Mouse (Mus musculus) gastrocnemius, adult 2 months (tissue): ENCODE measurements at regions not wholly inside any gene's neighbourhood (a gene's known extent, or its start where the extent isn't known, plus 50 kb on each side); places are given as distances from the start of the nearest gene placed in this dataset.

ENCODE experiments used
- DNase-seq: peaks from one replicate; pipeline ENCODE4 v3.0.0; 2022
- H3K27ac ChIP-seq: fragments of 200-600 bp; 2 replicates; pipeline ENCODE4 v1.8.1; 2022; ENCODE audit warnings: mild to moderate bottlenecking
- H3K4me3 ChIP-seq: fragments of 200-600 bp; 2 replicates; pipeline ENCODE4 v1.8.1; 2022; ENCODE audit warnings: mild to moderate bottlenecking, moderate library complexity
- CTCF ChIP-seq: fragments of 200-600 bp; IDR thresholded peaks from 2 replicates; pipeline ENCODE4 v1.8.1; 2022; ENCODE audit warnings: antibody characterized with exemption, mild to moderate bottlenecking, moderate library complexity
- intact Hi-C: fragments of 180-260 bp; cut with DNase I; formaldehyde crosslinking; loops from one replicate; pipeline ENCODE4 v1.15.1; 2025

DNA sequence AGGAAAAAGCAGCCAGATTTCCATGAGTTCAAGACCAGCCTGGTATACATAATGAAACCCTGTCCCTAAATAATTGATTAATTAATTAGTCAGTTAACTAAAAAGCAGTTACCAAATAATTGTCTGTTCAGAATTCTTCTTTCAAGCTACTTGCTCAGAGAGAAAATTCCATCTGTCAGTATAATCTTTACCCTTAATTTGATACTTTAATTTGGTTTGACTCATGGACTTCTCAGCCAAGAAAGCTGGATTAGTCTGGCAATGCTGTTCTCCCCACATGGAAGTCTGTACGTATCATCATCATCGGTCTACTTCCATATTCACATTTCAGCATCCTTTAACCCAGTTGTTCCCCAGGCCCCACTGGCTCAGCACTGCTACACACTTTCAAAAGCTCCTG, 461.0 kb upstream of the Sphkap start:
- intact Hi-C loops, result no loop called here
- DNase-seq, result no peak
- H3K4me3 ChIP-seq, result no peak overlapping the region
- H3K27ac ChIP-seq, result no peak overlapping the region
- TF ChIP-seq CTCF, result no peak

DNA sequence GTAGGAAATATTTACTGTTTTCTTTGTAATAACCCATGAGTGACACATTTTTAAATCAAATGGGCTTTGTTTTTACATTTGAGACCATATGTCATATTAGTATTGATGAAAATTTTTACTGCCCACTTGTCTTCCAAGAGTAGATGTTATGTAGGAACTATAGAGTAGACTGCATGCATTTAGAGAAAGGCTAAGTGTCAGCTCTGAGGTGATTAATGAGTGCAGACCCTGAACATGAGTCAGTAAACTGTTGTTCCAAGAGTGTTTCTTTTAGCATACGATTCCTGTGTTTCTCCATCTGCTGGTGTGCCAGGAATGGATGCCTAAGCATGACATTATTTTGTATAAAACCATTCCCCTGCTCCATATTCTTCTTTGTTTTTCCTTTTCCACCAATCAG, 454.5 kb upstream of the Sphkap start:
- Histone ChIP-seq H3K4me3 (no peak overlapping the region), H3K27ac (no peak overlapping the region)
- no peak for DNase-seq
- intact Hi-C loops, result no loop called here
- TF ChIP-seq CTCF, result no peak

DNA sequence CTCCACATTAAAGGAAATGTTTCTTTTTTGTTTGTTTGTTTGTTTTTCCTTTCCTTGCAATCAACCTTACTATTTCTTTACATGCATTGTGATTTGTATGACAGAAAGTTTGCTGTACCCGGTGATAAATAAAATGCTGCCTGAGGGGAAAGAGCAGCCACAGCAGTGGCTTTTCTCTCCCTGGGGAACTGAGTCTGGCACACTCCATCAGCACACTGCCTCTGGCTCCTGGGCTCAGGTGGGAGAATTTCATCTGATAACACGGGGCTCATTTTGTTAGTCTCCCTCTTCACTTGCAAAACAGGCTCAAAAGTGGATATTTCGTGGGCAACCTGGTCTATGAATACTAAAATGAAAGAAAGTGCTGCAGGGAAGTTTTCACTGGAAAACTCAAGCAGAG, 454.1 kb upstream of the Sphkap start:
- intact Hi-C loops, result no loop called here
- DNase-seq, result no peak
- Histone ChIP-seq H3K27ac (no peak overlapping the region), H3K4me3 (no peak overlapping the region)
- no peak for TF ChIP-seq CTCF

DNA sequence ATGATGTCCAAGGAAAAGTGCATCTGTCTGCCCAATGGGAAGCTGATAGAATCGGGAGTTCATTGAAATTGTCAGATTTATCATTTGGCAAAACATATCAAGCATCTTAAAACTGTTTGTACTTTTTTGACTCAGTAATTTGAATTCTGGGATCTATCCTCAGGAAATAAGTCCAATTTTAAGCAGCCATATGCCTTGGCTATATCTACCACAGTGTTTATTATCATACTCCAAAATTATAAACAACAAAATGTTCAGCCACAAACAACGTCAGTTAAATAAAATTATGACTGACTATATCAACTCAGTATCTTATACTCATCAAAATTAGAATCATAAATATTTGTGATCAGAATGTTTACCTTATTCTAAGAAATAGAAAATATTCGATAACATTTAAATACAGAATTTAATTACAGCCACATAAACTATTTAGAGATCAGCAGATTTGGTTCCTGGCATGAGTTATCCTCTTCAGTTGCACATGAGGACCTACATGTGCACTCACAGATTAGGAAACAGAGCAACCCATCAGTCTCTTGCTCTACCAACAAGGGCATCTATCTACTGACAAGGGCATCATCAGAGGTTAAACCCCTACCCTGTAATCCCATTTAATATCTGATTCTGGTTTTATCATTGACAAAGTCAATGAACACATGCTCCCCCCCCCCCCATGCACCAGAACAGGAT, 451.9 kb upstream of the Sphkap start:
- Histone ChIP-seq H3K4me3 (no peak overlapping the region), H3K27ac (no peak overlapping the region)
- intact Hi-C loops, result no loop called here
- TF ChIP-seq CTCF, result no peak
- DNase-seq, result no peak

DNA sequence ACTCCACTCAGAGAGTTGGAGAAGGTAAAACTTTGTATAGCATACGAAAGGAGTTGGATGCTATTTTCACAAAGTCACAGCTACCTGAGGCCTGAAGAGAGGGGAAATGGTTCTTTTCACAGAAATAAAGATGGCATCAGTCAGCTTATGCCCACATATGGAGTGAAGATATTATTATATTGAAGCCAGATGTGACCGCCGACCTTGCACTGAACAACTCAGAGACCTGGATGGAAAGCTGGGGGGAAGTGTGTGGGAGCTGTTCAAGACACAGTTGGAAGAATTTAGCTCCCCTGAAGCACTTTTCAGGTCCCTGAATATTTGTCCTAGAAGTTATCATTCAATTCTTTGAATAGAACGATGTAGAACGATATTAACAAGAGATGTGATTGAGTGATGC, 446.0 kb upstream of the Sphkap start:
- no peak for DNase-seq
- Histone ChIP-seq H3K27ac (no peak overlapping the region), H3K4me3 (no peak overlapping the region)
- TF ChIP-seq CTCF, result no peak
- intact Hi-C loops, result no loop called here

DNA sequence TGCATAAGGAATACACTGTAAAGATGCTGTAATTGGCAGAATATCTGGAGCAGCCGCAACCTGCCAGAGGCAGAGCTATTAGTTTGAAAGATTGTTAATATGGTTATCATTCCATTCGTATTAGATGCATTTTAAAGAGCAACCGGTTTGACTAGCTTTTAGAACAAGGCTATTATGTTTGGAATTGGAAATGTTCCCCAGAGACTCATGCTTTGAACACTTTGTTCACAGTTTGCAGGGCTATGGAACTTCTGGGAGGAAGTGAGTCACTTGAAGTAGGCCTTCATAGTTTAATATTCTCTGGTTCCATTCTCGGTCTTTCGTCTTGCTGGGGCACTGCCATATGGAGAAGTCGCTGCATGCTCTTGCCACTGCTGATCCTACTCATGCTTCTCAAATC, 443.1 kb upstream of the Sphkap start:
- intact Hi-C loops, result no loop called here
- DNase-seq, result peak; percentile 22
- Histone ChIP-seq H3K4me3 (no peak overlapping the region), H3K27ac (0 out of 2 replicates have a peak overlapping the region, but pooled peaks have one; percentile 12)
- TF ChIP-seq CTCF, result no peak

DNA sequence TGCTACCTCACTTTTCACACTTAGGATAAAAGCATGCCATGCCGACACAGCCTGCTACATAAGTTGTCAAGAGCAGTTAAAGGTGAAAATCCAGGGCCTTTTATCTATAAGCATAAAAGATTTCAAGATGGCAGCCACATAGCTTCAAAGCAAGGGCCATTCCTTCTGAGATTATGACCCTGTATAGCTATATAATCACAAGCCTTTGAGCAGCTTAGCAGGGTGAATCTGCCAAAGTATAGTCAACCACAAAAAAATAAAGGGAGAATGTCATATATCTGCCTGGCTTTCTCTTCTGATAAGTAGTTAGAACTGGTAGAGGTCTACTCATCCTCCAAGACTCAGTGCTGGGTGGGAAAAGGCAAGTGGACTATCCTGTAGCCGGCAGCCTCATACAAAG, 440.4 kb upstream of the Sphkap start:
- Histone ChIP-seq H3K4me3 (no peak overlapping the region), H3K27ac (no peak overlapping the region)
- no peak for TF ChIP-seq CTCF
- no peak for DNase-seq
- intact Hi-C loops, result no loop called here

DNA sequence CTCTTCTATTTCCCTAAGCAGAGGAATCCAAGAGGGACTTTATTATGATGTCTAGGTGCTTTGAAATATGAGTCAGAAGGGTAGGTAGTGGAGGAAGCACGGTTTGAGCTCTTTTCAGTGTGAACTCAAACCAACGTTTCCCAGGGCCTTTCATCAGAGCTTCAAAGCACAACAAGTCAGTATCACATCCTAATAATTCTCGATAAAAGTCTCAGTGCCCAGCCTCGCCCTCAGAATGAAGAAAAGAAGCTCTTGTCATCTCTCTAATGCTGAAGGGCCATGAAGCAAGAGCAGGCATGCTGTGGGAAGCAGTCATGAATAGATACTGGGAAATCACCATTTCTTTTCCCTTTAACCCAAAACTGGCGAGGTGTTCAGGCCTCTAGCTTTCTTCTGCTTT, 440.0 kb upstream of the Sphkap start:
- Histone ChIP-seq H3K27ac (no peak overlapping the region), H3K4me3 (no peak overlapping the region)
- TF ChIP-seq CTCF, result no peak
- intact Hi-C loops, result no loop called here
- no peak for DNase-seq

DNA sequence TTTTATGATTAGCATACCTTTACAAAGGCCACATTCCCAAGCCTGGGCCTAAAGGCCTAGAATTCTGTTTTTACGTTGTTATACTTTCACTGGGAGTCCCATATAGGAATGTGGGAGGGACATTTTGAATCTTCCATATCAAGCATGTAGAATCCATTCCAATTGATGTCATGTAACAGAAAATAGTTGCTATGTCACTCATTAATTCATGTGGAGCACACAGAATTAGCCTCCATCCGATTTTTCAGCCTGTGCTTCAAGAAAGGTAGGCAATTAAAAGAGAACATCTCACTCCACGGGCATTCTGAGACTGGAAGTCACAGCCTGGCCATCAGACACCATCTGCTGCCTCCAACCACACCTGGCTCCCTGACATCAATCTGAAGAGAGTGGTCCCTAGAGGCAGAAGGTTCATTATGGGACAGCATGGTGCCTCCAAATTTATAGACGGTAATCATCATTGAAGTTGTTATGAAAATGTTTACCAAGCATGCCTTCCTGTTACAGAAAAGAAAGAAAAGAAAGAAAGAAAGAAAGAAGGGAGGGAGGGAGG, 436.9 kb upstream of the Sphkap start:
- no peak overlapping the region for H3K27ac ChIP-seq
- no peak overlapping the region for H3K4me3 ChIP-seq
- no peak for TF ChIP-seq CTCF
- intact Hi-C loops, result no loop called here
- no peak for DNase-seq

DNA sequence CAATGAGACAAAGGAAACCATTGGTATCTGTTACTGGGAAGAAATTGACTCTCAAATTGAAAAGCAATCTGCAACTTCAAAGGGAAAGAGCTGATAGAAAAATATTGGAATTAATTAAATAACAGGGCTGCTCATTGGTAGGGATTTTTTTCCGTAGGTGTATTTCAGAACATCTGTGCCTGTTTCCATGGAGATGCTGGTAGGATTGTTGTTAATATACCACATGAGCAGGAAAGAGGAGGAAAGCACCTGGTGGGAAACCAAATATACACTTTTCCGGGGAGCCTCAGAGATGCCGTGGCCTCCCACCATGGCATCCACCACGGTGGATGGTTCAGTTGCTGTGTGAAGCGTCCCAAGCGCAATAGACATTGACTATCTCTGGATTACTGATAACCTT, 428.0 kb upstream of the Sphkap start:
- Histone ChIP-seq H3K27ac (no peak overlapping the region), H3K4me3 (no peak overlapping the region)
- intact Hi-C loops, result no loop called here
- DNase-seq, result no peak
- TF ChIP-seq CTCF, result no peak

DNA sequence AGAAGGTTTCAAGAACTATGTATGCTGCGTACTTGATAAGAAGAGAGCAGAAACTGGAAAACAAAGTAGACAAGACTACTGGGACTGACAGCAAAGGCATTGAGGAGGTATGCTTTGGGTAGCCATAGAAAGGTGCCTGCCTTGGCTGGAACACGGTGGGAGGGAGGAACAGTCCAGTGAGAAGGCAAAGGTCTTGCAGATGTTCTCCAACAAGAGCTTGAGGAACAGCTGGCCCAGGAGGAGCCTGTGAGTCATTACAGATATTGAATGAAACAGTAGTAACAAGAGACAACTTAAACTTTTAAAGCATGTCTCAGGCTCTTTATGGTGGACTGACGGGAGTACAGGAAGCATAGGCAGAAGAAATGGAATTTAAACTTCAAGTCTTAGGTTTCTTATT, 424.9 kb upstream of the Sphkap start:
- peak; percentile 16 for DNase-seq
- intact Hi-C loops, result no loop called here
- Histone ChIP-seq H3K27ac (no peak overlapping the region), H3K4me3 (no peak overlapping the region)
- no peak for TF ChIP-seq CTCF

DNA sequence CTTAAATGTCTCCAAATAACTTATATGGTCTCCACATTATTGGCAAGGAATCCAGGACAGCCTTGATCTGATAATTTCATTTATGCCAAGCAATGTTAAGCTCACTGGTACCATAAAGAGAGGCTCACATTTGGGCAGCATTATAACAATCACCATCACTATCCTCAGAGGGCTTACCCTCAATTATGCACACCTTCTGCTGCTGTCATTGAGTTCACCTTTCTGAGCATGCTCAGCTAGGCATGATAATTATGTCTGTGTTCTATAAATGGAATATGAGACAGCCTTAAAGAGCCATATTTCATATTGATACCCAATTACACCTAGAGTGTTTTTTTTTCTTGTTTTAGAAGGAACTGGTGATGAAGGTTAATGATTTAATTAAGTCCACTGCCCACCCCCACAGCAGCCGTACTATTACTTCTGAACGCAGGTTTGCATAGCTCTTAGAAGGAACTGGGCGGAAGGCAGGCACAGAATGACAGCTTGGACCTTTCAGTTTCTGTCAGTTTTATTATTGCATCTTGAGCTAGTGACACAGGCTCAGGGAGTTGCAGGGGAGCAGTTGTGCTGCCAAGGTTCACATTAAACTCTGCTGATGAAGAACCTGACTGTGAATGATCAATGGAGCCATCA, 424.0 kb upstream of the Sphkap start:
- intact Hi-C loops, result no loop called here
- no peak for DNase-seq
- TF ChIP-seq CTCF, result no peak
- H3K4me3 ChIP-seq, result no peak overlapping the region
- H3K27ac ChIP-seq, result no peak overlapping the region

DNA sequence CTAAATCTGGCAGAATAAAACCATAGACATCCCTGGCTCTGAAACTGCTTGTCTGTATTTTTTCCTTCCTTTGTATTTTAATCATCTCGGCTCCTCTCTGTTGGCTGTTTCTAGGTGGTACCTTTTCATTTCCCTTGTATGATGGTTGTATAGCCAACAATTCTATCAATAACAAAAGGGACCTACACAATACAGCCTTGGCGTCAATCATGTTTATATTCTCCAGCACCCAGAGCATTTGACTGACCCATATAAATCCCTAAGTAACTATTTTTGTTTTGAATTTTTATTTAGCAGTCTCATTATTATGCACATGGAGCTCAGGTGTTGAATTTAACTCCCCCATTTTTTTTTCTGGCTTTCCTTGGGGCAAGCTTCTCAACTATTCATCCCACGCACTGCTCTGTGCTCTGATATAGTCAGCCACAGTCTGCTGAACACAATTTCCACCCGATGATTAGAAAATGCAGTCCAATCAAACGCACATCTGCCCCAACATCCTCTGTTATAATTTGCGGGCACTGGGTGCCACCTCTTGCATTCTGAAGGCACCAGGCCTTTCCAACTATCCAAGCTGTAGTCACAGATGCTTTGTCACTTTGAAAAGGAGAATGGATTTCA, 422.1 kb upstream of the Sphkap start:
- Histone ChIP-seq H3K4me3 (no peak overlapping the region), H3K27ac (no peak overlapping the region)
- intact Hi-C loops, result no loop called here
- no peak for TF ChIP-seq CTCF
- no peak for DNase-seq
